Mouse (Mus musculus): Measurements from ENCODE around the gene Hunk.
A peak's percentile ranks its signal among the peaks of the same experiment; 100 is the strongest.

Gene Hunk

GRCm38 (mm10) chr16:90500809-90501208 is 115.0 kb downstream of the Hunk start:
- no peak for DNase-seq (ENCODE audit: low read depth, low spot score)

DNA sequence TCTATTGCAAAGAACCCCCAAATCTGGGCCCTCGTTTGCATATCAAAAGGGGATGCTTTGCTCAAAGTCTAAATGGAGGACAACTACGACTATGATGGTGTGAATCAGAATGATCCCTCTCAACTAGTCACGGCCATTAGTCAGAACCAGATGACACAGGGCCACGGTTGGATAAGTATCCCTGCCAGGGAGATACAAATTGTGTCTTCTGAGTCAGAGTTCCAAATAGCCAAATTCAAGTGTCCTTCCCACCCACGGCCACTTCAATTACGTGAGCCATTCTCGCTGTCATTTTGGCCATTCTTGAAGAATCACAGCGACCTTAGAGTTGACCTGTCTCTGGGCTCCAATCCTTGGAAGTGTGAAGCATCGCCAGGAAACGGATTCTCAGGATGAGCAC is 119.4 kb downstream of the Hunk start:
- no peak for DNase-seq (ENCODE audit: low read depth, low spot score)

- DNase-seq (ENCODE audit: low read depth, low spot score): no peak
Observed at GRCm38 (mm10) chr16:90505680-90506079, 119.9 kb downstream of the Hunk start.

DNA sequence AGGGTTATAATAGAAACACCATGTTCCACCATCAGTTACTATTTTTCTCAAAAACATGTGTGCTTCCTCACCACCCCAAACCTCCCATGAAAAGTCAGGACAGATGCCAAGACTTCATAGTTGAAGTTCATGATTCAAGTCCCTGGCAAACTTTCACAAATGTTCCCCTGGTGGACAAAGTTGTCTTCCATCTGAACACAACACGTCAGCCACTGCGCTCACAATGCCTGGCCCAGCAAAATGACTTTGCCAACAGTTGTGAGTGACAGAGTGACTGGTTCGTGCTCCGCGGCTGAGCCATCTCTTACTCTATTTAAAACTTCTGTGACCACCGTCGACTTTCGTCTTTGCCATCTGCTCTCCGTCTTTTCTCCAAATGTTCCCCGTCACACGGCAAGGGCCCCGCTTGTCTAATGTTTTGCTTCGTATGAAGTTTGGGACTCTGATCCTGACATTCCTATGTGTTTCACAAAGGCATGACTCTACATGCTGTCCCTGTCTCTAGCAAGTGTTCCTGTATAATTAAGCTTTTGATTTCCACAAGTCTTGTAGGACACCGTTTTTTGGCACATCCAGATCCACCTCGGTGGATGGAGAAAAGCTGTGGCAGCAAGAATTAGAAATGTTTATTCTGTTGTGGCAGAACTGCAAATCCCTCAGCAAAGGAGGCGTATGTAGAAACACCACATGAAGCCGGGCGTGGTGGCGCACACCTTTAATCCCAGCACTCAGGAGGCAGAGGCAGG is 125.9 kb downstream of the Hunk start:
- DNase-seq (ENCODE audit: low read depth, low spot score): no peak

GRCm38 (mm10) chr16:90517041-90517440 is 131.2 kb downstream of the Hunk start:
- no peak for DNase-seq (ENCODE audit: low read depth, low spot score)

- DNase-seq (ENCODE audit: low read depth, low spot score): no peak
Observed at GRCm38 (mm10) chr16:90518232-90518631, 132.4 kb downstream of the Hunk start.

DNA sequence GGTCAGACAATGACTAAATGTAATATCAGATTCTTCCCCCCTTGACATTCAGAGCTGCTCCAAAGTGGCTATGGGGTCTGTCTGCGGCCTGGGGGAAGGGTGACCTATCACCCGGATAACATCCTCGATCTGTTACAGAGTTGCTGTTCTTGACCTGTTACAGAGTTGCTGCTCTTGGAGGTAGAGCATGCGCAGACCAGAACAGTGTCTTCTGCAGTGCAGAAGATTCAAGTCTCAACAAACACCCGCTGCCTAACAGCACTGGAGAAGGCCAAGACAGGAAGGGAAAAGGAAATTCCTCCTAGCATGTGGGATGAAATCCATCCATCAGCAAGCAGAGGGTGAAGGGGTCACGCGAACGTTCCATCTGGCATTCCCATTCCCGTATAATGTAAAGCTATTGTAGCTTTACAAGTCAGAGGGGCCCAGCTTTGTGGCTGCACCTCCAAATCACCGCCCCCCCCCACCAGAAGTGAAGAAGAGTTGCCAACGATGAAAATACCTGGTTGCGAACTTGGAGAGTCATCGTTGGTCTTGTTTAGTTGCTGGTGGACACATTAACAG is 133.0 kb downstream of the Hunk start:
- DNase-seq (ENCODE audit: low read depth, low spot score): peak; percentile 70

- no peak for DNase-seq (ENCODE audit: low read depth, low spot score)
Observed at GRCm38 (mm10) chr16:90521191-90521950, 135.6 kb downstream of the Hunk start.

DNA sequence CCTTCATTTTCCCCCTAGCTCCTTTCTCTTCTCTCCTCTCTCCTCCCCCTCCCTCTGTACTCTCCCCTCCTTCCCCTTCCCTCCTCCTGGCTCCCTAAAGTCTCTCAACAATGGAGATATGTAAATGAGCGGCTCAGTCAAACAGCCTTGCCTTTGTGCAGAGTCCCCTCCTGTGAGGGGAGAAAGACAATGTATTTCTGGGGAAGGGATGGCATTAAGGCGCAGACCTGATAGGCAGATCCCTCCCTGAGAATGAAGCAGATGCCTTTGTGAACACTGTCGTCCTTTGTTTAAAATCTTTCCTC is 136.1 kb downstream of the Hunk start:
- peak; percentile 74 for DNase-seq (ENCODE audit: low read depth, low spot score)

GRCm38 (mm10) chr16:90522575-90522974 is 136.8 kb downstream of the Hunk start:
- DNase-seq (ENCODE audit: low read depth, low spot score): no peak

DNA sequence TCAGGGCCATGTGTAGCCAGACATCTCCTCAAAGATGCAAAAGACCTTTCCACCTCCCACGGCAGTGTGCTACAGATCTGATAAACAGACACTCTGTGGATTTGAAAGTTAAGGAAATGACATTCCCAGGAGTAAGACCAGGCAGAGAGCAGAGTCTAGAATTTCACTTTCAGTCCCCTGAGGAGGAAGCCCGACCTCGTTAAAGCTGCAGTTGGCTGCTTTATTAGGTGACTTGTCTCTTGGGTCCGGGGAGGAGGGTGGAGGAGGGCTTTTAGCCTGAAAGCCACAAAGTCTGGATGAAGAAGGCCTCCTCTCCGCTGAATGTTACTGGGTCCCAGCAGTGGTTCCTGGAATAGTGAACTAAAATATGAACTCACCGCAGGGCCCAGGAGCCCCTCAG is 137.6 kb downstream of the Hunk start:
- no peak for DNase-seq (ENCODE audit: low read depth, low spot score)

DNA sequence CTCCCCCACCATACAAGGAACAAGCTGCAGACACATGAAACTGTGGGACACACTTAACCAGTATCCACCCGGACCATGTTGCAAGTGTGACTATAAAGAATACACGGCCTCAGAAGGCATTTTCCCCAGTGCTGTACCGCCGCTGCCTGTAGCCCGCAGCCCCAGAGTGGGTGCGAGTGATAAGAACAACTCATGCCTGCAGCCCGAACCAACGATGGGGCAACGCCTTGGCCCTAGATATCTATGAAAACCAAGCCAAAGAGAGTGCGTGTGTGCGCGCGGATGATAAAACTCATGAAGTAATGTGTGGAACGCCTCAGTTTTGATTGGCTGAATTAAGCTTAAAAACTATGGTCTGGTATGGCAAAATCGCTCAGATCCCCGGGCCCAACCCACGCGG is 138.1 kb downstream of the Hunk start:
- DNase-seq (ENCODE audit: low read depth, low spot score): no peak

DNA sequence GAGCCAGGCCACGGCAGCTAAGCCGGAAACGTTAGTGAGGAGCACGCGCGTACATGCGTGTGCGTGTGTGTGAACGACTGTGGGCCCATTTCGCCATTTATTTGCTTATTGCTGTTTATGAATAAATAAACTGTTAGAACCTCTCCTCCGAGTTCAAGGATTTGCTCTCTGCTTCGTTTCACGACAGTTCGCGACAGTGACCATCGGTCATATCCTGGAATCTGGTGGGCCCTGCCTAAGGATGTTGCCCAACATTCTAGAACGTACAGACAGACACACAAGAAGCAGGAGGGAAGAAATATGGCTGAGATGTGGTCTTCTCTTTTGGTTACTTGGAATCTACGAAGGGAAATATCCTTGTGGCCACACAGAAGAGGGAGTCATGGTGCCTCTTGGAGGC is 138.6 kb downstream of the Hunk start:
- DNase-seq (ENCODE audit: low read depth, low spot score): no peak

DNA sequence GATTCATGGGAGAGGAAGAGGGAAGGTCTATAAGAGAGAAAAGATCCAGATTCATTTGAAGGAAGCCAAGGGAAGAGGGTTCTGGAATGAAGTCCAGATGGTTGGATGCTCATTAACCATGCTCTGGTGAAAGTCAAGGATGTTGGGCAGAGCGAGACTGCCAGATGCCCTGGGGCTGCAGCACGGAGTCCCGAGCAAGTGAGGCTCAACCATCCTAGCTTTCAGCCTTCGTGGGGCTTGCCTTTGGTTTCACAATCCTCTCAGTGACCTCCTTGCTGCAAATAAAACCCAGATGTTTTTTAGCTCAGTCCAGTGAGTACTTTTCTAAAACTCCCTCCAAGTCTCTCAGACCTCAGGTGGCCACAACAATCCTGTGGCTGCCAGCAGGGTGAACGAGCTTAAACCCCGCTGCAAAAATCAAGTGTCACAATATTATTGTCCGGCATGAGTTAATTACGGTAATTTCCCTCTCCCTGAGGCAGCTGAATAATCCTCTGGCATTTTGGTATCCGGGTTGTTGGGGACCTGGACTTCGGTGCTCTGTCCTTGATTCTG is 147.4 kb downstream of the Hunk start:
- DNase-seq (ENCODE audit: low read depth, low spot score): no peak

GRCm38 (mm10) chr16:90534591-90534990 is 148.8 kb downstream of the Hunk start:
- no peak for DNase-seq (ENCODE audit: low read depth, low spot score)

DNA sequence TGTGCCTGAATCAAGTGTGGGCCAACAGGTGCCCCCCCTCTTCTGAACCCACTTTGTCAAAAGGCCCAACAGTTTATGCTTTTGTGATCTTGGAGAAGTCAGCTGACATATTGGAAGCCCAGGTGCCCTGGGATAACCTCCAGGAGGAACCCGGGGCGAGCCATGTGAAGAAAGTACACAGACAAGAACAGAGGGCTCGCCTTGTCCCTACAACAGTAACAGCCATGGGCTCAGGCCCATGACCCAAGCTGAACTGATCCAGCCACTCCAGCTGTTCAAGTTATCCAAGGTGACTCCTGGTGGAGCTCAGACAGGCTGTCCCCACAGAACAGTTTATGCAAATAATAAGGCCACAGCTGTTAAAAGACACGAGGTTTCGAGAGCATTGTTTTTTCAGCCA is 153.1 kb downstream of the Hunk start:
- DNase-seq (ENCODE audit: low read depth, low spot score): no peak

- DNase-seq (ENCODE audit: low read depth, low spot score): no peak
Observed at GRCm38 (mm10) chr16:90541191-90541590, 155.4 kb downstream of the Hunk start.

GRCm38 (mm10) chr16:90542383-90542782 is 156.6 kb downstream of the Hunk start:
- DNase-seq (ENCODE audit: low read depth, low spot score): no peak

DNA sequence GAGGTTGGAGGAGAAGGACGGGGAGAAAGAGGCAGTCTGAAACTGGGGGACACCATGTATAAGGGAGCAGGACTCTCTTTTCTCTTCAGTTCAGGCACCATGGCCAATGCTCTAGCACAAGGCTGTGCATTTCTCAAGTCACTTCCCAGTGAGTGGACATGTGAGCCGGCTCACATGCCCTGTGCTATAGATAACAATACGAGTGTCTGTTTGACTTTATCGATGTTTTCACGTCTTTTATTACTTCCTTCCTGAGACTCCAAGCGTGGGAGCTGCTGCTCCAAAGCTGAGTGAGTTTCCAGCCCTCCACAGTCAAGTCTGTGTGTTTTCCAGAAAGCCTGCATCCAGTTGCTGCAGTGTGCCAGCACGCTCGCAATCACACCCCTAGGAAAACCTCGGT is 158.4 kb downstream of the Hunk start:
- DNase-seq (ENCODE audit: low read depth, low spot score): no peak

- no peak for DNase-seq (ENCODE audit: low read depth, low spot score)
Observed at GRCm38 (mm10) chr16:90545509-90545908, 159.7 kb downstream of the Hunk start.

DNA sequence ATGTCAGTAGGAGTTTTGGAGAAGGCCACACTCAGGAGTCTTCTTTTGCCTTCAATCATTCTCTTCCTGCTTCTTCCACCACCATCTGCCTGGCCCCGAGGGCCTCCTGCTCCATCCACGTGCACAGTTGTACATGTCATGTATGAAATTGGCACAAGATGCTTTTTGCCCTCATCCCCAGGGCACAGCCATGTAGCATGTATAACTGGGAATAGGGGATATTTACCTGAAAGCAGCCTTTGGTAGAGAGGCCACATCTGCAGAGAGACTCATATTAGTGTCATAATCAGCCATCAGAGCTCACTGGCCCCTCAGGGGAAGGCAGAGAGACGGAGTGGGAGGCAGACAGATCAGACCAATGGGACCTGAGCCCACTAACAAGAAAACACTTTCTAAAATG is 160.8 kb downstream of the Hunk start:
- no peak for DNase-seq (ENCODE audit: low read depth, low spot score)

DNA sequence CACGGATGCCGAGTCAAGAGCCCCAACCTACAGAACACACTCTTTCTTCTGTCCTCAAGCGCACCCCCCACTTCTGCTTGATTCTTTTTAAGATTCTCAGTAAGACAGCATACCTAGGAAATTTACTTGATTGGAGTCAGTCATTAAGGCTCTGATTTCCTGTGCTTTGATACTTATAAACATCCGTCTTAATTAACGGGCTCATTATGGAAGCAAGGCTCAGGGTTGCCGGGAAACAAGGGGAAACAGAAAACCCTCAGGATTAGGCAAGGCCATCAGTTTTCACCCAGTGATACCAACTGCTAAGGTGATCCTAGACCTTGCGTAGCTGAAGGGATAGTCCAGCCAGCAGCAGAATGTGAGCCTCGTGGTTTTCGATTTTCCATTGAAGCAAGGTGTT is 162.2 kb downstream of the Hunk start:
- DNase-seq (ENCODE audit: low read depth, low spot score): no peak

All from mesoderm, embryonic 11.5 days (tissue).